Mouse (Mus musculus) intestine, embryonic 16.5 days (tissue): ENCODE data around the gene Stk19. TPM values are rescaled to one million over a fixed set of nuclear protein-coding genes. Genes with fewer than 3 reads are reported as not detected.

Experiments
- ATAC-seq: fragments of 200-750 bp; cut with Nextera tagmentation; 2 replicates; pipeline ENCODE4 v1.8.0; 2017; ENCODE audit warnings: moderate TSS enrichment, moderate library complexity
- H3K27ac ChIP-seq: fragments of 300-500 bp; sonication (generic); 2 replicates; pipeline ENCODE4 v1.5.1; 2014; ENCODE audit warnings: mild to moderate bottlenecking, low read length
- H3K27me3 ChIP-seq: fragments of 300-500 bp; sonication (generic); replicated peaks from 2 replicates; pipeline ENCODE4 v1.6.1; 2014; ENCODE audit warnings: low read length, control low read depth, mixed read lengths; ENCODE audit not compliant: control insufficient read depth, insufficient read depth
- H3K36me3 ChIP-seq: fragments of 300-500 bp; sonication (generic); 2 replicates; pipeline ENCODE4 v1.6.1; 2014; ENCODE audit warnings: low read length, control low read depth; ENCODE audit not compliant: control insufficient read depth, insufficient read depth
- H3K4me1 ChIP-seq: fragments of 300-500 bp; sonication (generic); 2 replicates; pipeline ENCODE4 v1.6.1; 2014; ENCODE audit warnings: low read length, control low read depth, mixed read lengths; ENCODE audit not compliant: control insufficient read depth, insufficient read depth
- H3K4me2 ChIP-seq: fragments of 300-500 bp; sonication (generic); 2 replicates; pipeline ENCODE4 v1.6.1; 2014; ENCODE audit warnings: low read depth, low read length, control low read depth
- H3K4me3 ChIP-seq: fragments of 300-500 bp; sonication (generic); 2 replicates; pipeline ENCODE4 v1.5.1; 2014; ENCODE audit warnings: mild to moderate bottlenecking, low read length
- H3K9ac ChIP-seq: fragments of 300-500 bp; sonication (generic); 2 replicates; pipeline ENCODE4 v1.6.1; 2014; ENCODE audit warnings: low read depth, low read length
- H3K9me3 ChIP-seq: fragments of 300-500 bp; sonication (generic); 2 replicates; pipeline ENCODE4 v1.6.1; 2016; ENCODE audit warnings: low read length, control low read depth; ENCODE audit not compliant: control insufficient read depth
- WGBS: fragments of 180-500 bp; shearing (Covaris S2); extraction: QIAGEN DNeasy Blood & Tissue Kit; methylation state at CpG from one replicate; pipeline ENCODE4 v1.1.7; 2014; 5-methylcytosine and 5-hydroxymethylcytosine counted together
- polyA plus RNA-seq: library from polyadenylated mRNA; unstranded; fragments of >200 nt; fragmentation: Nextera tagmentation; extraction: Ambion mirVana; gene quantifications from 2 replicates; pipeline ENCODE4 v1.2.1, GENCODE M21; 2015

The Stk19 gene
- polyA plus RNA-seq, 1 experiment from 2014 or later = 26.5 TPM

- no peaks in the 10 kb centered on the region; the same call in 1 of the 2 replicates for H3K36me3 ChIP-seq
- H3K9ac ChIP-seq = peak within 1 kb of the TSS; percentile 63
- peak within 1 kb of the TSS; percentile 55 for H3K4me2 ChIP-seq
- 39% methylated on average over 8 of the region's 8 CpGs for WGBS
- ATAC-seq = peak; percentile 86
- H3K9me3 ChIP-seq = no peaks in the 10 kb centered on the region
- peaks cover 9% of the 10 kb centered on the region; the same call in 1 of the 2 replicates for H3K4me1 ChIP-seq
- H3K4me3 ChIP-seq = peak within 1 kb of the TSS; percentile 40
- H3K27ac ChIP-seq = peak within 1 kb of the TSS; percentile 89
- H3K27me3 ChIP-seq = no peaks in the 10 kb centered on the region
These were observed 25.8 kb upstream of the Stk19 start, which contains the start of gene Cfb for GRCm38 (mm10) chr17:34862416-34863081. Gene Cfb (minus strand): TSS chr17:34862518.

- peak; percentile 77 for ATAC-seq
- Histone ChIP-seq H3K27ac (peak overlapping the region; percentile 89), H3K4me3 (peak overlapping the region; percentile 40), H3K4me1 (peaks cover 7% of the 10 kb centered on the region; the same call in 1 of the 2 replicates), H3K36me3 (no peaks in the 10 kb centered on the region; the same call in 1 of the 2 replicates), H3K9ac (peak overlapping the region; percentile 63), H3K27me3 (no peaks in the 10 kb centered on the region), H3K9me3 (no peaks in the 10 kb centered on the region), H3K4me2 (peak overlapping the region; percentile 55)
- WGBS = 55% methylated on average over 13 of the region's 13 CpGs
These were observed 25.1 kb upstream of the Stk19 start for GRCm38 (mm10) chr17:34861704-34862415.

GRCm38 (mm10) chr17:34860514-34860913 is 23.8 kb upstream of the Stk19 start:
- WGBS = 80% methylated on average over 9 of the region's 9 CpGs
- Histone ChIP-seq H3K27ac (no peak overlapping the region), H3K36me3 (peaks cover 3% of the 10 kb centered on the region; the same call in 1 of the 2 replicates), H3K4me1 (peaks cover 7% of the 10 kb centered on the region; the same call in 1 of the 2 replicates), H3K4me2 (no peak overlapping the region), H3K9ac (no peak overlapping the region), H3K9me3 (no peaks in the 10 kb centered on the region), H3K27me3 (no peaks in the 10 kb centered on the region), H3K4me3 (no peak overlapping the region)
- no peak for ATAC-seq

- Histone ChIP-seq H3K4me1 (peaks cover 7% of the 10 kb centered on the region; the same call in 1 of the 2 replicates), H3K27ac (no peak overlapping the region), H3K4me3 (no peak overlapping the region), H3K27me3 (no peaks in the 10 kb centered on the region), H3K9ac (no peak overlapping the region), H3K36me3 (peaks cover 7% of the 10 kb centered on the region), H3K4me2 (no peak overlapping the region), H3K9me3 (no peaks in the 10 kb centered on the region)
- WGBS = 78% methylated on average over 4 of the region's 4 CpGs
- no peak for ATAC-seq
These were observed 21.9 kb upstream of the Stk19 start for GRCm38 (mm10) chr17:34858670-34859069.

GRCm38 (mm10) chr17:34855825-34856224 is 19.1 kb upstream of the Stk19 start:
- no peaks in the 10 kb centered on the region for H3K9me3 ChIP-seq
- ATAC-seq = peak; percentile 22; the same call in 1 of the 2 replicates
- H3K4me2 ChIP-seq = no peak overlapping the region
- H3K27me3 ChIP-seq = no peaks in the 10 kb centered on the region
- H3K4me3 ChIP-seq = no peak overlapping the region
- H3K9ac ChIP-seq = peak overlapping the region; percentile 20; the same call in 1 of the 2 replicates
- peaks cover 12% of the 10 kb centered on the region for H3K36me3 ChIP-seq
- peaks cover 10% of the 10 kb centered on the region; the same call in 1 of the 2 replicates for H3K4me1 ChIP-seq
- 31% methylated on average over 3 of the region's 3 CpGs for WGBS
- no peak overlapping the region for H3K27ac ChIP-seq

GRCm38 (mm10) chr17:34854761-34855160 is 18.0 kb upstream of the Stk19 start:
- 60% methylated on average over 3 of the region's 3 CpGs for WGBS
- H3K4me2 ChIP-seq = no peak overlapping the region
- no peak overlapping the region for H3K4me3 ChIP-seq
- peaks cover 13% of the 10 kb centered on the region for H3K4me1 ChIP-seq
- H3K9ac ChIP-seq = no peak overlapping the region
- ATAC-seq = no peak
- no peak overlapping the region for H3K27ac ChIP-seq
- H3K9me3 ChIP-seq = no peaks in the 10 kb centered on the region
- H3K36me3 ChIP-seq = peaks cover 12% of the 10 kb centered on the region
- H3K27me3 ChIP-seq = no peaks in the 10 kb centered on the region

GRCm38 (mm10) chr17:34853511-34853910 is 16.8 kb upstream of the Stk19 start:
- Histone ChIP-seq H3K27me3 (no peaks in the 10 kb centered on the region), H3K9ac (no peak overlapping the region; the same call in 1 of the 2 replicates), H3K9me3 (no peaks in the 10 kb centered on the region), H3K27ac (no peak overlapping the region), H3K4me2 (no peak overlapping the region), H3K36me3 (peaks cover 12% of the 10 kb centered on the region), H3K4me1 (peaks cover 19% of the 10 kb centered on the region), H3K4me3 (no peak overlapping the region)
- ATAC-seq = no peak
- 77% methylated on average over 8 of the region's 8 CpGs for WGBS

GRCm38 (mm10) chr17:34850517-34851125 is 13.9 kb upstream of the Stk19 start:
- peaks cover 19% of the 10 kb centered on the region for H3K4me1 ChIP-seq
- H3K4me3 ChIP-seq = peak overlapping the region; percentile 76
- under 1% methylated on average over 25 of the region's 25 CpGs for WGBS
- H3K9me3 ChIP-seq = no peaks in the 10 kb centered on the region
- H3K27me3 ChIP-seq = no peaks in the 10 kb centered on the region
- H3K4me2 ChIP-seq = peak overlapping the region; percentile 84
- H3K36me3 ChIP-seq = peaks cover 12% of the 10 kb centered on the region
- H3K9ac ChIP-seq = peak overlapping the region; percentile 84
- ATAC-seq = peak; percentile 70
- peak overlapping the region; percentile 72 for H3K27ac ChIP-seq
